10 mouse cellular contexts compared by ENCODE assay signal in the genomic region with DNA sequence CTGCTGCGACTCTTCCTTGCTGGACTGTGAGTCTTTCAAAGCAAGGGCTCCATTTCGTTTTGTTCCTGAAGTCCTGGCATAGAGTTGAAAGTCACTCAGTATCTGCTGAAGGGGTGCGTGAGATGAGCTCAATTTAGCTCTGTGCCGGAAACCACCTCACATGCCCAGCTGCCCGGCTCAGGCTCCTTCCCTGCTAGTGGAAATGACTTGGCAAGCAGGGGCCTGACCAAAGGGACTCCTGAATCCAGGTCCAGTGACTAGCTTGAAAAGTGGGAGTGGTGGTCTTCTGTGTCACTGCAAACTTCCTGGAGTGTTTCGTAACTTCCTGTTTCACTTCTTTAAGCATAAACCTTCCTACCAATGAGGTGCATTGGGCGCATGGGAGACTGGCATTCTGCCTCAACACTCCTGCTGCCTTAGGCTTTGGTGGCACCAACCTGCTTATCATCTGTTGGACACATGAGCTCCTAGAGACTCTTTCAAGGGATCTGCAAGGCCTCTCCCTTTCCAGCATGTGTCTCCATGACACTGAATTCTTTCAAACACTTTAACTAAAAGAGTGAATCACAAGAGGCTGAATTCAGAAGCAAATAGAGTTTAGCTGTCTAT. TPM values are rescaled to one million over a fixed set of nuclear protein-coding genes. Genes with fewer than 3 reads are reported as not detected.
A peak's percentile ranks its signal among the peaks of the same experiment; 100 is the strongest.
DNase-seq lines count a peak whose midpoint lies in the region; ATAC-seq and TF ChIP-seq lines count a peak whose summit lies in the region.
"Had no signal": no experiment of that assay in that cellular context is flagged by ENCODE, and none has a peak within 500 bp of the region (broad histone marks: within the 10 kb centered on the region; RNA-seq: fewer than 3 reads in every experiment).

No protein-coding gene starts in this region.

- TF ChIP-seq POLR2A in limb, embryonic 14.5 days (IDR thresholded peaks at IDR 0.05; ENCODE audit: borderline replicate concordance, extremely low read depth, insufficient read depth, insufficient read length), result no peak
- TF ChIP-seq POLR2A in bone marrow macrophage, adult 2 months (IDR thresholded peaks at IDR 0.05; ENCODE audit: borderline replicate concordance, low read depth, low read length), result no peak

- H3K27me3 ChIP-seq in limb, embryonic 14.5 days (ENCODE audit: control insufficient read depth, insufficient read depth, low read length), result no peaks in the 10 kb centered on the region
- no peaks in the 10 kb centered on the region for H3K27me3 ChIP-seq in limb, embryonic 10.5 days (ENCODE audit: low read depth, poor library complexity, severe bottlenecking)
- no peaks in the 10 kb centered on the region for H3K27me3 ChIP-seq in heart, embryonic 13.5 days (replicated peaks)
- H3K27me3 ChIP-seq in megakaryocyte, embryonic 14.5 days (replicated peaks), result no peaks in the 10 kb centered on the region
- H3K27me3 ChIP-seq: neural tube, embryonic 12.5 days had no signal

- DNase-seq in limb, embryonic 14.5 days (ENCODE audit: low spot score), result no peak
- DNase-seq in limb, embryonic 10.5 days (ENCODE audit: low spot score), result no peak
- DNase-seq in urinary bladder, adult 18-20 months (ENCODE audit: low spot score in 2 of 2), result no peak
- DNase-seq in cerebellum, postnatal 4 days (ENCODE audit: low spot score in 2 of 2), result no peak
- DNase-seq: liver had no signal

- no peak for TF ChIP-seq CTCF in bone marrow macrophage, adult 2 months (IDR thresholded peaks at IDR 0.05; ENCODE audit: low read depth, low read length)

- H3K36me3 ChIP-seq in limb, embryonic 14.5 days (ENCODE audit: control insufficient read depth, insufficient read depth, low read length), result no peaks in the 10 kb centered on the region
- no peaks in the 10 kb centered on the region for H3K36me3 ChIP-seq in limb, embryonic 10.5 days
- H3K36me3 ChIP-seq in heart, embryonic 13.5 days, result no peaks in the 10 kb centered on the region
- H3K36me3 ChIP-seq in megakaryocyte, embryonic 14.5 days (replicated peaks; ENCODE audit: low read length), result peaks cover 86% of the 10 kb centered on the region
- H3K36me3 ChIP-seq: midbrain, embryonic 10.5 days; neural tube, embryonic 12.5 days had no signal

- peaks cover 28% of the 10 kb centered on the region for H3K4me1 ChIP-seq in limb, embryonic 14.5 days (ENCODE audit: control insufficient read depth, insufficient read depth, low read length)
- H3K4me1 ChIP-seq in limb, embryonic 10.5 days, result peaks cover 23% of the 10 kb centered on the region
- peaks cover 28% of the 10 kb centered on the region for H3K4me1 ChIP-seq in bone marrow macrophage, adult 2 months (ENCODE audit: control insufficient read depth, insufficient read depth, low read length)
- H3K4me1 ChIP-seq in heart, embryonic 13.5 days, result peaks cover 45% of the 10 kb centered on the region
- H3K4me1 ChIP-seq in megakaryocyte, embryonic 14.5 days, result peaks cover 78% of the 10 kb centered on the region

- no peaks in the 10 kb centered on the region for H3K9me3 ChIP-seq in limb, embryonic 14.5 days (ENCODE audit: control insufficient read depth, low read length)
- no peaks in the 10 kb centered on the region for H3K9me3 ChIP-seq in limb, embryonic 10.5 days (replicated peaks)
- no peaks in the 10 kb centered on the region for H3K9me3 ChIP-seq in heart, embryonic 13.5 days
- H3K9me3 ChIP-seq in megakaryocyte, embryonic 14.5 days, result no peaks in the 10 kb centered on the region
- H3K9me3 ChIP-seq: midbrain, embryonic 10.5 days; neural tube, embryonic 12.5 days had no signal

- WGBS in limb, embryonic 14.5 days, result 85% methylated on average over 7 of the region's 7 CpGs
- WGBS in limb, embryonic 10.5 days, result 88% methylated on average over 7 of the region's 7 CpGs
- WGBS in heart, embryonic 13.5 days, result 61% methylated on average over 7 of the region's 7 CpGs

- 0 out of 2 replicates have a peak overlapping the region, but pooled peaks have one; percentile 5 for H3K27ac ChIP-seq in limb, embryonic 14.5 days (replicated peaks; ENCODE audit: low read depth, low read length)
- H3K27ac ChIP-seq in limb, embryonic 10.5 days, result no peak overlapping the region
- H3K27ac ChIP-seq in bone marrow macrophage, adult 2 months (ENCODE audit: insufficient read depth, low read depth, low read length), result peak overlapping the region; percentile 91
- H3K27ac ChIP-seq in heart, embryonic 13.5 days (replicated peaks), result peak overlapping the region; percentile 89
- H3K27ac ChIP-seq: midbrain, embryonic 10.5 days; neural tube, embryonic 12.5 days had no signal

- no peak for ATAC-seq in limb, embryonic 14.5 days (ENCODE audit: low FRiP score, low read depth)
- no peak for ATAC-seq in heart, embryonic 13.5 days (ENCODE audit: extremely low read depth, insufficient number of reproducible peaks, low FRiP score, low TSS enrichment)

- H3K4me2 ChIP-seq in limb, embryonic 14.5 days (replicated peaks; ENCODE audit: low read depth, low read length, severe bottlenecking), result no peak overlapping the region
- H3K4me2 ChIP-seq in heart, embryonic 13.5 days, result no peak overlapping the region
- H3K4me2 ChIP-seq: neural tube, embryonic 12.5 days had no signal

- H3K4me3 ChIP-seq in limb, embryonic 14.5 days (replicated peaks; ENCODE audit: low read length), result no peak overlapping the region
- H3K4me3 ChIP-seq in limb, embryonic 10.5 days, result no peak overlapping the region
- H3K4me3 ChIP-seq in bone marrow macrophage, adult 2 months (ENCODE audit: insufficient read depth, low read length), result peak overlapping the region; percentile 1; the same call in 1 of the 2 replicates
- no peak overlapping the region for H3K4me3 ChIP-seq in heart, embryonic 13.5 days
- peak overlapping the region; percentile 73 for H3K4me3 ChIP-seq in megakaryocyte, embryonic 14.5 days (replicated peaks)
- H3K4me3 ChIP-seq: midbrain, embryonic 10.5 days; neural tube, embryonic 12.5 days had no signal

- H3K9ac ChIP-seq in limb, embryonic 14.5 days (ENCODE audit: low read depth, low read length, severe bottlenecking), result no peak overlapping the region
- no peak overlapping the region for H3K9ac ChIP-seq in heart, embryonic 13.5 days
- H3K9ac ChIP-seq: neural tube, embryonic 12.5 days had no signal

RNA-seq across cellular contexts. Expression of a gene that starts 9.7 kb away (rescaled TPM):
- polyA plus RNA-seq in limb, embryonic 14.5 days (2012; rRNA removed), result 9.7 and 18.8 TPM in 2 replicates
- polyA plus RNA-seq in limb, embryonic 14.5 days (2014; fragmentation: Nextera tagmentation; extraction: Ambion mirVana), result 17.6 and 22.6 TPM in 2 replicates
- polyA plus RNA-seq in limb, embryonic 10.5 days (2016; fragmentation: Nextera tagmentation; extraction: Ambion mirVana), result 1.0 and 1.5 TPM in 2 replicates
- 48.6 and 52.3 TPM in 2 replicates for polyA plus RNA-seq in bone marrow macrophage, adult 2 months (2012; ENCODE audit: insufficient read depth, insufficient read length, missing spikeins)
- 1.3 and 1.4 TPM in 2 replicates for polyA plus RNA-seq in heart, embryonic 13.5 days (2015; fragmentation: Nextera tagmentation; extraction: Ambion mirVana)
- 7.6 and 33.7 TPM in 2 replicates for polyA plus RNA-seq in megakaryocyte, embryonic 14.5 days (2012; ENCODE audit: insufficient read depth, low replicate concordance)

RNA-seq across cellular contexts. Expression of a gene that starts 15.7 kb away (rescaled TPM):
- 3.6 and 4.0 TPM in 2 replicates for polyA plus RNA-seq in limb, embryonic 14.5 days (2012; rRNA removed)
- polyA plus RNA-seq in limb, embryonic 14.5 days (2014; fragmentation: Nextera tagmentation; extraction: Ambion mirVana), result 3.5 and 4.6 TPM in 2 replicates
- 0.40 and 0.81 TPM in 2 replicates for polyA plus RNA-seq in limb, embryonic 10.5 days (2016; fragmentation: Nextera tagmentation; extraction: Ambion mirVana)
- 0.50 TPM in 1 of 2 replicates, not detected in the other for polyA plus RNA-seq in bone marrow macrophage, adult 2 months (2012; ENCODE audit: insufficient read depth, insufficient read length, missing spikeins)
- polyA plus RNA-seq in heart, embryonic 13.5 days (2015; fragmentation: Nextera tagmentation; extraction: Ambion mirVana), result 2.3 and 2.5 TPM in 2 replicates
- polyA plus RNA-seq in megakaryocyte, embryonic 14.5 days (2012; ENCODE audit: insufficient read depth, low replicate concordance), result 0.31 TPM in 1 of 2 replicates, not detected in the other

RNA-seq across cellular contexts. Expression of a gene that starts 23.9 kb away (rescaled TPM):
- polyA plus RNA-seq in limb, embryonic 14.5 days (2012; rRNA removed), result 7.8 and 9.6 TPM in 2 replicates
- 15.1 and 15.4 TPM in 2 replicates for polyA plus RNA-seq in limb, embryonic 14.5 days (2014; fragmentation: Nextera tagmentation; extraction: Ambion mirVana)
- 16.7 and 18.4 TPM in 2 replicates for polyA plus RNA-seq in limb, embryonic 10.5 days (2016; fragmentation: Nextera tagmentation; extraction: Ambion mirVana)
- 3.8 and 4.2 TPM in 2 replicates for polyA plus RNA-seq in bone marrow macrophage, adult 2 months (2012; ENCODE audit: insufficient read depth, insufficient read length, missing spikeins)
- 11.1 and 12.8 TPM in 2 replicates for polyA plus RNA-seq in heart, embryonic 13.5 days (2015; fragmentation: Nextera tagmentation; extraction: Ambion mirVana)
- polyA plus RNA-seq in megakaryocyte, embryonic 14.5 days (2012; ENCODE audit: insufficient read depth, low replicate concordance), result 1.0 and 1.5 TPM in 2 replicates

RNA-seq across cellular contexts. Expression of a gene that starts 38.9 kb away (rescaled TPM):
- polyA plus RNA-seq in limb, embryonic 14.5 days (2012; rRNA removed), result 18.6 and 23.5 TPM in 2 replicates
- polyA plus RNA-seq in limb, embryonic 14.5 days (2014; fragmentation: Nextera tagmentation; extraction: Ambion mirVana), result 39.8 and 50.0 TPM in 2 replicates
- polyA plus RNA-seq in limb, embryonic 10.5 days (2016; fragmentation: Nextera tagmentation; extraction: Ambion mirVana), result 8.0 and 8.9 TPM in 2 replicates
- not detected in 2 replicates for polyA plus RNA-seq in bone marrow macrophage, adult 2 months (2012; ENCODE audit: insufficient read depth, insufficient read length, missing spikeins)
- polyA plus RNA-seq in heart, embryonic 13.5 days (2015; fragmentation: Nextera tagmentation; extraction: Ambion mirVana), result 5.9 and 6.2 TPM in 2 replicates
- not detected in 2 replicates for polyA plus RNA-seq in megakaryocyte, embryonic 14.5 days (2012; ENCODE audit: insufficient read depth, low replicate concordance)

Comparison
In these comparisons a context has a peak if more than half of its experiments do, and no peak if none do; other contexts are left out.
1. H3K4me3 ChIP-seq: peak in bone marrow macrophage, adult 2 months (single experiment) and megakaryocyte, embryonic 14.5 days (single experiment); none in limb, embryonic 14.5 days (single experiment), limb, embryonic 10.5 days (single experiment) and heart, embryonic 13.5 days (single experiment).